Mouse (Mus musculus) adrenal gland, postnatal 4 days (tissue): ENCODE data around the gene Elmo1. TPM values are rescaled to one million over a fixed set of nuclear protein-coding genes. Genes with fewer than 3 reads are reported as not detected.

ENCODE experiments used
- DNase-seq, 2 experiments: peaks; one replicate each; pipeline ENCODE4 v3.0.0; 2021 to 2022; ENCODE audit warnings: low spot score in 2 of 2, mixed read lengths in 2 of 2
- total RNA-seq, 2 experiments: library from RNA; stranded (reverse); gene quantifications; 2 replicates each; pipeline ENCODE4 v1.2.3; 2021

Gene Elmo1
- total RNA-seq, 2 experiments from 2014 or later = 26.2 to 28.2 TPM

GRCm38 (mm10) chr13:20202617-20203016 is 112.2 kb downstream of the Elmo1 start:
- no peak for DNase-seq

DNA sequence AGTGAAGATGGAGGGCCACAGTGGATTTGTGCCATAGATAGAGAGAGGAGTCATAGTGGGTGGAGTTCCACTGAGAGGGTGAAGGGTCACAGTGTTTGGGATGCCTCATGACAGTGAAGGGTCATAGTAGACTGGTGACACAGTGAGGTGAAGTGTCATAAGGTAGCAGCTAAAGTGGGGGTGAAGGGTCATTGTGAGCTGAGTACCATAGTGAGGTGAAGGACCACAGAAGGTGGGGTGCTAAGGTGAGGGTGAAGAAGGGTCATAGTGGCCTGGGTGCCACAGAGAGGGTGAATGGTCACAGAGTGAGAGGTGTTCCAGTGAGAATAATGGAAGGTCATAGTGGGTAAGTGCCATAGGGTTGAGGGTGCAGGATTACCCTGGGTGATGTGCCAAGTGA is 113.8 kb downstream of the Elmo1 start:
- DNase-seq = no peak

- no peak for DNase-seq
Measured at GRCm38 (mm10) chr13:20205007-20205745, 114.8 kb downstream of the Elmo1 start.

GRCm38 (mm10) chr13:20205746-20206145 is 115.3 kb downstream of the Elmo1 start:
- no peak for DNase-seq

GRCm38 (mm10) chr13:20207126-20207525 is 116.7 kb downstream of the Elmo1 start:
- no peak for DNase-seq

DNA sequence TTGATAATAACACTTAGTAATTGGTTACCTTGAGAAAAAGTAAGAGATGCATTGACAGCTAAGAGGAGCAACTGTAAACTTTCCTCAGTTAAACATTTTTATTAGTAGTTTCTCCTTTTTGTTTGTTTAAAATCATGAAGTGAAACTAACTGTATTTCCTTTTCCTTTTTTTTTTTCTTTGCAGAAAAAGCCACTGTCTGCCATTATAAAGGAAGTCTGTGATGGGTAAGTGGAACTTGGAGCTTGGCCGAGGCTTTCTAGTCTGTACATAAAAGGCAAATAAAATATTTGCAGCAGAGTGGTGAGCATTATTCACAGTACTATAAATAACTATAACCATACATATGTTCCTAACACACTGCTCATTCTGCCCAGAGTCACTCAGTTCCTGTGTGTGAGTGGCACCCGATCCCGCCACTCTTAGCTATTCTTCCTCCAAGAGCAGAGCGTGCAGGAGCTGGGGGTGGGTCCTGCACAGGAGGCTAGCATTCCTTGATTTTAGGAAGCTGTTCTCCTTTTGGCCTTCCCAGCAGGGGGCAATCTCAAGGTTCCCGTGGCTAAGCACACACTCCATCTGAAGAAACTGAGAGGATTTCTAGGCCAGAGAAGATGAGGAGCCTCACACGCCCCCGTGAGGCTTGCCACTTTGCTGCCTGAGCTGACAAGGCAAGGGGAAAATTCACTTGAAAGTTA is 117.7 kb downstream of the Elmo1 start:
- DNase-seq = no peak

DNA sequence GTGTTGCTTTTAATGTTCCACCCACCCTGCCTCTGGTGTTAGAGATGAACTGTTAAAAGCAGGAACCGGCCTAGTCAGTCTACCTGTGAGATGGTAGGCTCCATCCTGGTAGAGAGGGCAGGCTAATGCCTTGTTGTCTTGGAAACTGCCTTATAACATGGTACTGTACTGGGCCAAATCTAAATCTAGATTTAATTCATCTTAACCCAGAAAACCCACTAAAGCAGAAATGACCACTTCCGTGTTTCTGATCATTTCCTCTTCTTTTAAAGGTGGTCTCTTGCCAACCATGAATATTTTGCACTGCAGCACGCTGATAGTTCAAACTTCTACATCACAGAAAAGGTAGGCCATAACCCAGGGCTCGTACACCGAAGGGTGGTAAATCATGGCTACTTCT is 118.5 kb downstream of the Elmo1 start:
- DNase-seq = no peak

DNA sequence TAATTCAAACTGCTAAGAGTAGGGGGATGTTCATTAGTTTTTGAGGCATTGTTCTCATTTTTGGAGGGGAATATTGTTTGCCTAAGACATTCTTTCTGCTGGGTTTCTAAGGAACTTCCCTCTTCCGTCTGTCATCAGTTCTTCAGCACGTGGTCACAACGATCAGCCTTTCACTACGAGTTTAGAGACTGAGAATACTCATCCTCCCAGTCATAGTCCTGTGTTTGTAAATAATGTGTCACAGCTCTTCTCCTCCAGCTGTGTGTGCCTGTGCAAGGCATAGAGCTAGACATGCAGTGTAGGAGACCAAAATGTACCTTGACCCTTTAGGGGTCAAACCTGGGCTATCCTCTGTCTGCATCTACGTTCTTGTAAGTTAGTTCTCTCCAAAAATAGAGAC is 121.4 kb downstream of the Elmo1 start:
- DNase-seq = no peak

GRCm38 (mm10) chr13:20212665-20213064 is 122.3 kb downstream of the Elmo1 start:
- no peak for DNase-seq

GRCm38 (mm10) chr13:20213861-20214260 is 123.5 kb downstream of the Elmo1 start:
- no peak for DNase-seq

DNA sequence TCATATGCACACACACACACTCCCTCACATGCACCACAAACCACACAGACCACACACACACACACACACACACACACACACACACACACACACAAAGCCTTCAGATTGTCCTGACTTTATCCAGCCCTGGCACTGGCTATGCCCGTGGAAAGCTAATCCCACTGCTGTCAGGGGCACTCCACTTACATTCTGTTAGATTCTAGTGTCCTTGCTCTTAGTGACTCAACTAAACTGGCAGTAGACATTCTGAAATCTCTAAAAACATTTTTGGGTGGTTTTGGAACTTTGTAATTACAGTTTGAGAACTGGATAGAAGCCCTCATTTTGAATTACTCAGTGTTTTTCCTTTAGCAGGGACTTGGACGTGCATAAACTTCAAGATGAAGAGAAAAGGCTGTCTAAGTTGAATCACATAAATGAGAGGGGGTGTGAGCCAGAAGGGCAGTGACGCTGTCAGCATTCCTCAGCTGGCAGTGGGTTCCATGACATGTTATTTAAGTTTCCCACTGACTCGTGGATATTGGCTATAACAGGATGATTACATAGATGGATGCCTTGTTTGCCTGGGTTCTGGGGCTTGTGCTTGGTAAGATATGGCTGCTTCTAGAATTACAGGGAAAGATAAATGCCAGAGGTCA is 127.2 kb downstream of the Elmo1 start:
- no peak for DNase-seq

DNA sequence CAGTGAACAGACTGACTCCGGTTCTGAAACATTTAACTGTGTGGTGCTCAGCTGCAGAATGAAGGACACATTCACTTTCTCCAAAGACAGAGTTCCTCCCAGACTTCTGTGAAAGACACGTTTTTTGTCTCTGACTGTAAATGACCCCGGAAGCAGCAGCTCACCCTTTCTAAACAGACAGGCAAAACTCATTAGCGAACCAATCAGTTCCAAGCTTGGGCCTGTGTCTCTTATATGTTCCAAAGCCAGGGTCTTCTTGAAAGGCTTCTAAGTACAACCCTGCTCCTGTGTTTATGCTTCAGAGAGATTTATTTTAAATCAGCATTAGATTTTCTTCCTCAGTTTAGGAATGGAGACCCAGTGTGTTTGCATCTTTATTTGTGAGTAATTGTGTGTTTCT is 127.7 kb downstream of the Elmo1 start:
- DNase-seq = no peak

- DNase-seq = no peak
Measured at GRCm38 (mm10) chr13:20220414-20220813, 130.0 kb downstream of the Elmo1 start.

GRCm38 (mm10) chr13:20227923-20228705 is 137.7 kb downstream of the Elmo1 start:
- no peak for DNase-seq

DNA sequence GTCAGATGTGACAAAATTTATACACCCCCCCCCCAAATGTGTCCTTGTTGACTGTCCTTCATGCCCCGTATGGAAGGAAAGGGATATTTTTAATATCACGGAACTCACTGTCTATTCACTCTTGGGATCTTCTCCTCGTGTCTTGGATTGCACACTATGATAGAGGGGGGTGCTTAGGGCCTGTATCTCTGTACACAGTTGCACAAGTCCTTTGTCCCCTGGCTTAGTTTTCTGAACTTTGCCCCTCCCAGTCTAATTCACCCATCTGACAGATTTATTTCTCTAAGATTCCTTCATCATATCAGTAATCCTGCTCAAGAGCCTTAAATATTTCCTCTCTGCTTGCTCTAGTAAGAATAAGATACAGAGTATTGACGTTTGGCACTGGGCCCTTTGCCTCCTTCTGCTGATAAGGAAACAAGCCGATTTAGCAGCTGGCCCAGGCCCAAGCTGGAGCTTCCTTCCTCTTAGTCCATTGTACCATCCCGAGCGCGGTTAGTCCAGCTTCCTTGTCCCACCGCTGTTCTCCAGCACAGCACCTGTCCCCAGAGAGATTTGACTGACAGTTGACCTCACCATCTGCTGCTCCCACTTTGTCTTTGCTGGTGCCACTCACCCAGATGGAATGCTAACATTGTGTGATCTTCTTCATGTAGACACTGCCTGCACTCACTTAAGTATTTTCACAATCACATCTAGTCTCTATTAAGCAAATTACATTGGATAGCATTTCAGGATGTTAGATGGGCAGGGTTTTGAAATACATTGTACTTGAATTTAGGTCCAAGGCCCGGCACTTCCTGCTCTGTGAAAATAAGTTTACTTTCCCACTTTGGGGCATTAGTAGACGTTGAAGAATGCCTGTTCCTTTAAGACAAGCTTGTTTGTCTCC is 141.7 kb downstream of the Elmo1 start:
- peak in 1 of 2 experiments; percentile 21 for DNase-seq

- no peak for DNase-seq
Measured at GRCm38 (mm10) chr13:20233707-20234106, 143.3 kb downstream of the Elmo1 start.

GRCm38 (mm10) chr13:20237615-20238014 is 147.2 kb downstream of the Elmo1 start:
- DNase-seq = no peak

GRCm38 (mm10) chr13:20238146-20238545 is 147.8 kb downstream of the Elmo1 start:
- DNase-seq = no peak

- DNase-seq = no peak
Measured at GRCm38 (mm10) chr13:20238743-20239142, 148.3 kb downstream of the Elmo1 start.

GRCm38 (mm10) chr13:20250069-20250668 is 159.8 kb downstream of the Elmo1 start:
- no peak for DNase-seq
